Mouse (Mus musculus) olfactory bulb, adult 2 months (tissue): ENCODE measurements around the gene Gse1.
A peak's percentile ranks its signal among the peaks of the same experiment; 100 is the strongest.

Experiments
- CTCF ChIP-seq: fragments of 200-500 bp; IDR thresholded peaks from 2 replicates; pipeline ENCODE4 v1.5.1; 2012; ENCODE audit warnings: low read depth, mild to moderate bottlenecking, low read length, moderate library complexity; ENCODE audit not compliant: insufficient read depth
- POLR2A ChIP-seq: fragments of 200-500 bp; IDR thresholded peaks from 2 replicates; pipeline ENCODE4 v1.6.1; 2012; ENCODE audit warnings: mild to moderate bottlenecking, low read depth, low read length, moderate library complexity; ENCODE audit not compliant: insufficient read depth

DNA sequence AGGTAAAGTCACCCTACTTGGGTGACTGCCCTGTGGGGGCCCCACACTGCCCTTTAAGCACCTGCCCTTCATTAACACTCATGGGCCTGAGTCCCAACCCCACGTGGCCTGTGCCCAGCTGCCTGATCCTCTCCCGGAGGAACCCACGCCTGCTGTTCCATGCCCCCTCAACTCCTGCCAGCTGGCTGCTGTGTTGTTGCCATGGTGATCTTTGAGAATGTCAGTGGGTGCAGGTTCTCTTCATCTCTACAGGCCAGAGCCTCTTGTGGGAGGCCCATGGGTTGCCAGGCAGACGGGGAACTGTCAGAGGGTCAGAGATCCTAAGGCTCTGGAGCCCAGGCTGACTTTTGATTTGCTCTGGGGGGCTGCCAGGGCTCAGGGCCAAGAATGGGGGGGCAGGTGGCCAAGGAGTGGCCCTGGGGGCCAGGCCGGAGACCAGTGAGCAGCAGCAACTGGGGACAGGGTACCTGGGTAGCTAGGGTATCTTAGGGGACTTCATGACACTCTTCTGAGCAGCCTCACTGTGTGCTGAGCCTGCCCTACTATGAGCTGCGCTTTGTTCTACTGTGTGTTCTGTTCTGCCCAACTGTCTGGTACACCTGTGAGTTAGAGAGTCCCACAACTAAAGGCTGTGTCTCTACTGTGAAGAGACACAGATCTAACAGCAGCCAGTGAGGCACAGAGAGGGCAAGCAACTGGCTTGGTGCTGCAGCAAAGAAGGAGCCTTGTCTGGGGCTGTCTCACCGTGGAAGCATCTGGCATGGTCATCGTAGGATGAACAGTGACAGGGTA is 64.3 kb downstream of the Gse1 start:
- TF ChIP-seq POLR2A (0 out of 2 replicates have a peak, but pooled peaks have one; percentile 9), CTCF (no peak)
